Mouse (Mus musculus): ENCODE measurements around the gene Dis3l2. TPM values are rescaled to one million over a fixed set of nuclear protein-coding genes. Genes with fewer than 3 reads are reported as not detected.

Gene Dis3l2
- polyA plus RNA-seq, 1 experiment from 2014 or later: 33.1 TPM

DNA sequence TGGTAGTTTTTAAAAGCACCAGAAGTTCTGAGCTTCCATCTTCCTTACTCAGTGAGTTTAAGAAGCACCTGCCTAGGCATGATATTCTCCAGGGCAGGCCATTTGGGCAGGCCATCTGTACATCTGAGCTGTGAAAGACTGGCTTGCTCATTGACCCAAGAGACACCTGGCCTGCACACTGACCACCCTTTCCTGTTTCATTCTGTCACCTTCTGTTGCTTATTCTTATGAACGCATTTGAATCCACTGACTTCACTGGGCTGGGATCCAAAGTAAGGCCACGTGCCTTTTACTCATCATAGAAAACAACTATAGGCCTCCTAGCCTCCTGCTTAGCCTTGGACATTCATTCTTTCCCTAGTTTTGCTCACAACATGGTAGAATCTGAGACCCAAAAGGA, 309.0 kb downstream of the Dis3l2 start:
- no peak overlapping the region for H3K9ac ChIP-seq (replicated peaks)
- no peaks in the 10 kb centered on the region for H3K9me3 ChIP-seq
- peaks cover 17% of the 10 kb centered on the region for H3K4me1 ChIP-seq (replicated peaks)
- H3K27ac ChIP-seq: no peak overlapping the region
- no peak for ATAC-seq (ENCODE audit: insufficient number of reproducible peaks, insufficient read depth, low FRiP score, low TSS enrichment, low read depth)
- H3K36me3 ChIP-seq: no peaks in the 10 kb centered on the region
- no peak overlapping the region for H3K4me2 ChIP-seq
- 93% methylated on average over 2 of the region's 2 CpGs for WGBS
- no peak overlapping the region for H3K4me3 ChIP-seq (replicated peaks)
- H3K27me3 ChIP-seq: no peaks in the 10 kb centered on the region

DNA sequence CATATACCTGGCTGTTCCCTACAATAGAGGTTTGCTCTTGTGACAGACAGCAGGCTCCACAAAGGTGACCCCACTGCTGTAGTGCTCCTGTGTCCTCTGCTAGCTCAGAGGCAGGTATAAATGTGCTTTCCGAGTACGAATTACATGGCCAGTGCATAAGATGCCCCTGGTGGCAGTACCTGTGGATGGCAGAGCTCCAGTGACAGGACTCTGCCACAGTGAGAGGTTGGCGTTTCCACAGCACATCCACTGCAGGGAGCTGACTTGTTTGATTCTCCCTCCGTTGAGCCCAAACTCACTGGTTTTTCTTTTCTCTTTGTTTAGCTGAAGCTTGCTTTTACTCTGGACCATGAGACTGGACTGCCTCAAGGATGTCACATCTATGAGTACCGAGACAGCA, 317.1 kb downstream of the Dis3l2 start:
- H3K9ac ChIP-seq (replicated peaks): no peak overlapping the region
- H3K27ac ChIP-seq: no peak overlapping the region
- no peaks in the 10 kb centered on the region for H3K9me3 ChIP-seq
- no peaks in the 10 kb centered on the region for H3K27me3 ChIP-seq
- H3K4me2 ChIP-seq: no peak overlapping the region
- H3K4me1 ChIP-seq (replicated peaks): no peaks in the 10 kb centered on the region
- H3K36me3 ChIP-seq: peaks cover 29% of the 10 kb centered on the region
- no peak for ATAC-seq (ENCODE audit: insufficient number of reproducible peaks, insufficient read depth, low FRiP score, low TSS enrichment, low read depth)
- H3K4me3 ChIP-seq (replicated peaks): no peak overlapping the region
- 82% methylated on average over 5 of the region's 5 CpGs for WGBS

DNA sequence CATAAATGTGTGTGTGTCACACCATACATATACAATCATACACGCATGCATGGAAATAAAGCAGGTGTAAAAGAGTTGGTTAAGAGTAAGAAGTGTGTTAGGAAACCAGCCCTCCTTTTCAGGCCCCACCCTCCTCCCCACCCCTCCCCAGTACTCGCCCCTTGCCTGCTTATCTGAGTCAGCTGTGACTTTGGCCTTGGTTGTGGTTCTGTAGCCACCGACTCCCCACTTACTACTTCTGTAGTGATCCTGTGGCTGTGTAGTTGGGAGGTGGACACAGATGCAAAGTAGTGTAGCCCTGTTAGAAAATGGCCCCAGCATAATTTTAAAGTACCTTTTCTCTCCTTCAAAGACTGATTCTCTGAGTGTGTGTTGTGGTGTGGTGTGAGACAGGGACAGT, 318.0 kb downstream of the Dis3l2 start:
- ATAC-seq (ENCODE audit: insufficient number of reproducible peaks, insufficient read depth, low FRiP score, low TSS enrichment, low read depth): no peak
- H3K9me3 ChIP-seq: no peaks in the 10 kb centered on the region
- no peaks in the 10 kb centered on the region for H3K4me1 ChIP-seq (replicated peaks)
- no peak overlapping the region for H3K9ac ChIP-seq (replicated peaks)
- no peak overlapping the region for H3K27ac ChIP-seq
- no peak overlapping the region for H3K4me2 ChIP-seq
- H3K4me3 ChIP-seq (replicated peaks): no peak overlapping the region
- H3K36me3 ChIP-seq: peaks cover 29% of the 10 kb centered on the region
- 96% methylated on average over 3 of the region's 3 CpGs for WGBS
- H3K27me3 ChIP-seq: no peaks in the 10 kb centered on the region

DNA sequence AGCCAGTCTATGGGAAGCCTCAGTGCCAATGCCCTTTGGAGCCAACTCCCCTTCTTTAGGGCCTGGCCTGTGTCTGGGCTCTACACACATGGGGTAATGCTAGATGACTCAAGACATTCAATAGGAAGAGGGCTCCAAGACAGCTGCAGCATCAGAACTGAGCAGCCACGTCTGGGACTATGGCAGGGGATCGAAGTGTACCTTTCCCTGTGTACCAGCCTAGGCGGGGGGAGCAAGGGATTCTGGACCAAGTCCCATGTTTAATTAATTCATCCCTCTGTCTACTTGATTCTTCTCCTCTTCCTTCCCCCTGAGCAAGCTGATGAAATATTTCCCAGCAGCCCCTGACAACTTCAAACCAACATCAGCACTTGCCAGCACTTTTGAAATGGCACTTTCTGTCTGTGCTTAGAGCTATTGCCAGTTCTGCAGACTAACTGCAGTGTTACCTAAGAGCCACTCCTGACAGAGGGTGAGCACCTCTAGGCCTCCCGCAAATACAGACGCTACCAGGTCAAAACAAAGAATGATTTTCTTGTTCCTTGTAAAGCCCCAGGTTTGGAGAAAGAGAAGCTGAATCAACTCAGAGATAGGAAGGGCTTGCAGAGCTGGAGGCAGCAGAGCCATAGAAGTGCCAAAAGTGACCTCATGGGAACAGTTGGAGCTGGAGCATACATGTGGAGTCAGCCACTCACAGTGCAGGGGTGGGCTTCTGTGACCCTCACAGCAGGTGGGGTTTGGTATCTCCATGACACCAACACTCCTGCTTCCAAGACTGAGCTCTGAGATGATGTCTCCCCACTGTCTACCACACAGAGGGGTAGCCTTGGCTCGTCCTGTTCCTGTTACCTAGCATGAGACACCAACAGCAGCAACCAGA, 319.9 kb downstream of the Dis3l2 start:
- WGBS: 89% methylated on average over 6 of the region's 6 CpGs
- Histone ChIP-seq H3K9me3 (no peaks in the 10 kb centered on the region), H3K36me3 (peaks cover 29% of the 10 kb centered on the region), H3K27ac (no peak overlapping the region), H3K4me3 (replicated peaks) (no peak overlapping the region), H3K4me2 (no peak overlapping the region), H3K9ac (replicated peaks) (no peak overlapping the region), H3K4me1 (replicated peaks) (no peaks in the 10 kb centered on the region), H3K27me3 (no peaks in the 10 kb centered on the region)
- ATAC-seq (ENCODE audit: insufficient number of reproducible peaks, insufficient read depth, low FRiP score, low TSS enrichment, low read depth): no peak

DNA sequence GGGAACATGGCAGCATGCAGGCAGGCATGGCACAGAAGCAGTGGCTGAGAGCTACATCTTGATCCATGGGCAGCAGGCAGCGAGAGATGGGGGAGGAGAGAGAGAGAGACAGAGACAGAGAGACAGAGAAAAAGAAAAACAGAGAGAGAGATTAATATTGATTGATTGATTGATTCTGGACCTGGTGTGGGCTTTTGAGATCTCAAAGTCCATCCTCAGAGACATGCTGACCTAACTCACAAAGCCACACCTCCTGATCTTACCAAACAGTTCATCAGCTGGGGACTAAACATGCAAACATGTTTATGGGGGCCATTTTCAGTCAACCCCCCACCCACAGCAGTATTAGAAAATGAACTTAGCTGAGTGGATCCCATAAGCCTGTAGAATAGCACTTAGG, 321.4 kb downstream of the Dis3l2 start:
- no peak overlapping the region for H3K4me3 ChIP-seq (replicated peaks)
- no peaks in the 10 kb centered on the region for H3K4me1 ChIP-seq (replicated peaks)
- no peaks in the 10 kb centered on the region for H3K27me3 ChIP-seq
- no peak overlapping the region for H3K27ac ChIP-seq
- no peak for ATAC-seq (ENCODE audit: insufficient number of reproducible peaks, insufficient read depth, low FRiP score, low TSS enrichment, low read depth)
- no peak overlapping the region for H3K4me2 ChIP-seq
- WGBS: 77% methylated on average over 1 of the region's 1 CpGs
- H3K9ac ChIP-seq (replicated peaks): no peak overlapping the region
- no peaks in the 10 kb centered on the region for H3K9me3 ChIP-seq
- peaks cover 29% of the 10 kb centered on the region for H3K36me3 ChIP-seq

DNA sequence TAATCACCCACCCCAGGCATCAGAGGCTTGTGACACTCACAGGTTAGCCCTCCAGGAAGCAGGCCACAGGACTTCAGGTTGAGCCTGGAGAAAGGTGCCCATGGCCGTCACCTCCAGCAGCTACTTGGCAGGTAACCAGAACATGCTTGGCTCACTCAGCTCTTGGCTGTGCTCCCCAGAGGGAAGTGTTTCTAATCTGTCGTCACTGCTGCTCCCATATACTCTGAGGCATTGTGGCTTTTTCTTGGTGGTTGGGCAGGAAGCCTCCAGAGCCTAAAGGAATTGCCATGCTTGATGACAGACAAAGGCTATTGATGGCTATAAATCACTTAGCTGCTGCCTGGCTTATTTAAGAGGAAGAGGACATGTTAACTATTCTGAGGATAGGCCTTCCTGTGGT, 325.2 kb downstream of the Dis3l2 start:
- Histone ChIP-seq H3K27ac (no peak overlapping the region), H3K4me3 (replicated peaks) (no peak overlapping the region)
- 45% methylated on average over 2 of the region's 2 CpGs for whole genome bisulfite sequencing

DNA sequence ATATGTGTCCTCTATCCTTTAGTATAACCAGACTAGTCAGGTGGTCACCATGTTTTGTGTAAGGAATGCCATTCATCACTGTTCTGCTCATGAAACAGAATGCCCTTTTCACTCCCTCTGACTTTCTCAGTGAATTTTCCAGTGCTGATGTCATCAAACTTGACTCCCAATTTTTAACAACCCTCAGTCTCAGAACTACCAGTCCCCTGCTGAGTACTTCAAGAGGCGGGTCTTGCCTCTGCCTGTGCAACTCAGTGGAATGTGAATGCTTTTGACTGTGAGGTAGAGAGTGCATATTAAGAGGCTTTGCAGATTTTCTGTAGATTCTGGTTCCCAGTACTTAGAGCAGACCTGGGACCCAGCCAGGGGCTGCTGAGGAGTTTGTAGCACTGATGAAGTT, 327.0 kb downstream of the Dis3l2 start:
- H3K36me3 ChIP-seq: no peaks in the 10 kb centered on the region
- H3K4me3 ChIP-seq (replicated peaks): no peak overlapping the region
- H3K27me3 ChIP-seq: no peaks in the 10 kb centered on the region
- H3K9me3 ChIP-seq: no peaks in the 10 kb centered on the region
- peak; percentile 66 for ATAC-seq (ENCODE audit: insufficient number of reproducible peaks, insufficient read depth, low FRiP score, low TSS enrichment, low read depth)
- no peak overlapping the region for H3K4me2 ChIP-seq
- no peak overlapping the region for H3K9ac ChIP-seq (replicated peaks)
- H3K27ac ChIP-seq: peak overlapping the region; percentile 74
- 32% methylated on average over 1 of the region's 1 CpGs for WGBS
- H3K4me1 ChIP-seq (replicated peaks): peaks cover 18% of the 10 kb centered on the region

More for the DNA sequence above, 325.2 kb downstream of the Dis3l2 start:
- no peaks in the 10 kb centered on the region for H3K9me3 ChIP-seq
- ATAC-seq (ENCODE audit: insufficient number of reproducible peaks, insufficient read depth, low FRiP score, low TSS enrichment, low read depth): no peak
- no peak overlapping the region for H3K4me2 ChIP-seq
- peaks cover 9% of the 10 kb centered on the region for H3K4me1 ChIP-seq (replicated peaks)
- H3K27me3 ChIP-seq: no peaks in the 10 kb centered on the region
- H3K36me3 ChIP-seq: peaks cover 4% of the 10 kb centered on the region; the same call in 1 of the 2 replicates
- H3K9ac ChIP-seq (replicated peaks): no peak overlapping the region

DNA sequence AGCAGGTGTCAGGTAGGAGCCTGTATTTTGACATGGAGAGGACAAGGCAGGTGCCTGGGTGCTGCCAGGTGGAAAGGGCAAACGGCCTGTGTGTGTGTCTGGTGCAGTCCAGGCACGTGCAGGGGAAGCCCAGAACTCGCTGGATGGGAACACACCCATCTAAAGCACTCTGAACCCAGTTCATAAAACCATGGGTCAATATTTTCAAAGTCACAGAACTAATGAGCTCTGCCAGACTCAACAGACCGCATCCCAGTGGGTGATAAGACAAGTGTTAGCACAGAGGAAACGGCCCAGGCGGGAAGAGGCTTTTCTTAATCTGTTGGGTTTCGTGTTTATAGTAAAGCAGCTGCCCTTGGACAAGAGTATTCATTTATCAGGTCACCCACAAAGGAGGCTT, 328.9 kb downstream of the Dis3l2 start:
- ATAC-seq (ENCODE audit: insufficient number of reproducible peaks, insufficient read depth, low FRiP score, low TSS enrichment, low read depth): no peak
- Histone ChIP-seq H3K9me3 (no peaks in the 10 kb centered on the region), H3K4me3 (replicated peaks) (no peak overlapping the region), H3K36me3 (no peaks in the 10 kb centered on the region), H3K4me1 (replicated peaks) (peaks cover 36% of the 10 kb centered on the region), H3K27me3 (no peaks in the 10 kb centered on the region), H3K27ac (no peak overlapping the region), H3K4me2 (no peak overlapping the region), H3K9ac (replicated peaks) (no peak overlapping the region)
- WGBS: 72% methylated on average over 7 of the region's 7 CpGs

DNA sequence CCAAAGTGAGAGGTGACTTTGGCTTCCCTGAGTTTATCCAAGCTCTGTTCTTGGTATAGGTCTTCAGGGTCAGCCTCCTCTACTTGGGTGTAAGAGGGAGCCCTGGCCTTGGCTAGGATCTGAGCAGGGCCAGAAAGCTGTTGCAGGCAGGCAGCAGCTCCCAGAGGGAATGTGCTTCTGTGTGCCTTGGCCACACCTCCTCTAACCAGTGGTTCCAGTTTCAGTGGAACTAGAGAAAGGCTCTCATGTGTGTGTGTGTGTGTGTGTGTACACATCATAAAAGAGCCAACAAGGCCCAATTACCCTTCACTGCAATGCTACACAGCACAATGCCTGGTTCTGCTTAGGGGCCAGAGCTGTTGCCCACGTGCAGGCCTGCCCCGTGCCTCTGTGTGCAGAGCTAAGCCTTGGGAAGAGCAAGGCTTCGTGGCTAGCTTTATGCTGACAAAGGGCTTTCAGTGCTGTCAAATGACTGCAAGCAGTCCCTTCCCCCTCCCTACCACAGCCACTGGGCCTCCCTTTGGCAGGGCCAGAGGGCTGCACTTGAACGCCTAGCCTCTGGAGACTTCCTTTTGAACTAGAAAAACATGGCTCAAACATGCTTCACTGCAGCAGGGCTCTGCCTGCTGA, 332.0 kb downstream of the Dis3l2 start:
- Histone ChIP-seq H3K9ac (replicated peaks) (no peak overlapping the region; the same call in 1 of the 2 replicates), H3K4me1 (replicated peaks) (peaks cover 41% of the 10 kb centered on the region), H3K27me3 (no peaks in the 10 kb centered on the region), H3K4me2 (no peak overlapping the region), H3K9me3 (no peaks in the 10 kb centered on the region), H3K36me3 (no peaks in the 10 kb centered on the region), H3K4me3 (replicated peaks) (no peak overlapping the region), H3K27ac (peak overlapping the region; percentile 96)
- 3% methylated on average over 4 of the region's 4 CpGs for WGBS
- ATAC-seq (ENCODE audit: insufficient number of reproducible peaks, insufficient read depth, low FRiP score, low TSS enrichment, low read depth): peak; percentile 94

DNA sequence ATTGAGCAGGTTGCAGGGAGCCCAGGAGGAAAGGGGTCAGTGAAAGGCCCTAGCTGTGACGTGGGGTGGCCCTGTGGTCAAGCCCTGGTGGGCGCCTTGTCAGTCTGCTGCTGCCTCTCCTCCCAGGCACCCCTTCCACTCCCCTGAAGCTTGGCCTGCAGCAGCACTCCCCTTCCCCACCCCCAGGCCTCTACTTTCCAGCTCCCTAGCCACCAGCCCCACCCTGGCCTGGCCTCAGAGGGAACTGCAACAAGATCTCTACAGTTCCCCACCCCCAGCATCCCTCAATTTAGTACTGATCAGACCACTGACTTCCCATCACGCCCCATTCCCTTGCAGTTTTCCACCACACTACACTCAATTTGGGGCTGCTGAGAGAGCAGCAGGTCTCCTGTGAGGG, 332.7 kb downstream of the Dis3l2 start:
- peak; percentile 15; the same call in 1 of the 2 replicates for ATAC-seq (ENCODE audit: insufficient number of reproducible peaks, insufficient read depth, low FRiP score, low TSS enrichment, low read depth)
- Histone ChIP-seq H3K9me3 (no peaks in the 10 kb centered on the region), H3K27me3 (no peaks in the 10 kb centered on the region), H3K4me1 (replicated peaks) (peaks cover 38% of the 10 kb centered on the region), H3K4me2 (no peak overlapping the region), H3K36me3 (no peaks in the 10 kb centered on the region), H3K9ac (replicated peaks) (peak overlapping the region; percentile 40), H3K27ac (peak overlapping the region; percentile 96), H3K4me3 (replicated peaks) (no peak overlapping the region)
- WGBS: 57% methylated on average over 3 of the region's 3 CpGs

DNA sequence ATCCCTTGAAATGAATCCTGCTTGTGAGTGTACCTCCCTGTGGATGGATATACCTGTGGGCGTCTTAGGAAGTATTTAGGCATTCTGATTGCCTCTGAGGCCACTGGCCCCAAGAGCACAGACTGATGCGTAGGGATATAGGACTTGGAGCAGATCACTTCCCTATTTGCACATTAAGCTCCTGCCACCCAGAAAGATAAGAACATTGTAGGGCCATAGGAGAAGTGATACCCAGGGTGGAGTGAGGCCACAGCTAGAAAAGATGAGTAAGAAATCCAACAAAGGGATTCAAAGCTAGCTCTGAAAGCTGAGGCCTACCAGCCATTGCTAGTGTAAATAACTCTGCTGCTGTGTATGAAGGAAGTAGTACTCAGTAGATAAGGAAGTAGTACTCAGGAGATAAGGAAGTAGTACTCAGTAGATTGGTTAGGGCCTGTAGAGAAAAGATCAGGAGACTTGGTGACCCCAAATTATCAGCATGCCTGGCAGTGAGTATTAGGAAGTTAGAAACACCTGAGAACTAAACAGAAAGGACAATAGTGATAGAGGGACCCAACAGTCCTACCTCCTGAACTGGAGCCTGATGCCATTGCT, 335.0 kb downstream of the Dis3l2 start:
- H3K27ac ChIP-seq: no peak overlapping the region
- 85% methylated on average over 2 of the region's 2 CpGs for WGBS
- H3K9me3 ChIP-seq: no peaks in the 10 kb centered on the region
- H3K9ac ChIP-seq (replicated peaks): no peak overlapping the region
- no peaks in the 10 kb centered on the region for H3K36me3 ChIP-seq
- no peaks in the 10 kb centered on the region for H3K27me3 ChIP-seq
- H3K4me2 ChIP-seq: no peak overlapping the region
- ATAC-seq (ENCODE audit: insufficient number of reproducible peaks, insufficient read depth, low FRiP score, low TSS enrichment, low read depth): no peak
- H3K4me1 ChIP-seq (replicated peaks): peaks cover 34% of the 10 kb centered on the region
- no peak overlapping the region for H3K4me3 ChIP-seq (replicated peaks)

Measured in limb, embryonic 12.5 days (tissue).